Comparison of ENCODE assay signal across 17 mouse cellular contexts in genomic region chr9:70243708-70244107, GRCm38 (mm10). TPM values are rescaled to one million over a fixed set of nuclear protein-coding genes. Genes with fewer than 3 reads are reported as not detected.
DNase-seq lines count a peak whose midpoint lies in the region; ATAC-seq and TF ChIP-seq lines count a peak whose summit lies in the region.
"Had no signal": no experiment of that assay in that cellular context is flagged by ENCODE, and none has a peak within 500 bp of the region (broad histone marks: within the 10 kb centered on the region; RNA-seq: fewer than 3 reads in every experiment).

No protein-coding gene starts in this region.

- H3K9ac ChIP-seq in lung, embryonic 14.5 days = no peak overlapping the region
- H3K9ac ChIP-seq: kidney, embryonic 15.5 days; limb, embryonic 13.5 days had no signal

- peaks cover 27% of the 10 kb centered on the region for H3K4me1 ChIP-seq in lung, embryonic 14.5 days (ENCODE audit: insufficient read depth)
- H3K4me1 ChIP-seq in embryonic fibroblast, embryonic 13.5 days (ENCODE audit: control insufficient read depth, insufficient read depth, low read length) = peaks cover 14% of the 10 kb centered on the region
- peaks cover 33% of the 10 kb centered on the region for H3K4me1 ChIP-seq in small intestine, adult 2 months (ENCODE audit: control insufficient read depth, insufficient read depth, insufficient read length, low read length)

- 69% methylated on average over 2 of the region's 2 CpGs for WGBS in lung, embryonic 14.5 days
- 51% methylated on average over 2 of the region's 2 CpGs for WGBS in small intestine, adult 2 months

- DNase-seq in CD4-positive, CD25-positive, alpha-beta regulatory T cell, adult 2 months (ENCODE audit: low read depth, low spot score) = peak; percentile 22
- DNase-seq in lung, embryonic 14.5 days = no peak
- no peak for DNase-seq in lung, postnatal 4 days
- DNase-seq in ovary, postnatal 14 days (ENCODE audit: low spot score) = no peak
- no peak for DNase-seq in urinary bladder, postnatal 10 days (ENCODE audit: low spot score)
- DNase-seq: cerebellum, adult 8-10 months; heart, postnatal 10 days; right cerebral cortex, postnatal 25 days; thymus, postnatal 25 days had no signal

- no peaks in the 10 kb centered on the region for H3K36me3 ChIP-seq in lung, embryonic 14.5 days (ENCODE audit: insufficient read depth)
- no peaks in the 10 kb centered on the region for H3K36me3 ChIP-seq in small intestine, adult 2 months (ENCODE audit: control insufficient read depth, insufficient read depth, low read length)
- H3K36me3 ChIP-seq: kidney, embryonic 15.5 days; limb, embryonic 13.5 days had no signal

- H3K9me3 ChIP-seq in lung, embryonic 14.5 days (ENCODE audit: low read depth, low read length) = no peaks in the 10 kb centered on the region
- H3K9me3 ChIP-seq: kidney, embryonic 15.5 days; limb, embryonic 13.5 days had no signal

- ATAC-seq in CD4-positive, CD25-positive, alpha-beta regulatory T cell, adult 4 months = no peak
- ATAC-seq in lung, embryonic 14.5 days (ENCODE audit: insufficient read depth) = no peak
- ATAC-seq: forebrain, embryonic 14.5 days; midbrain, embryonic 16.5 days had no signal

- no peak overlapping the region for H3K4me2 ChIP-seq in lung, embryonic 14.5 days
- H3K4me2 ChIP-seq: heart, embryonic 11.5 days; kidney, embryonic 15.5 days; limb, embryonic 13.5 days had no signal

- no peaks in the 10 kb centered on the region for H3K27me3 ChIP-seq in lung, embryonic 14.5 days (ENCODE audit: insufficient read depth, low read length)
- H3K27me3 ChIP-seq in small intestine, adult 2 months (ENCODE audit: control insufficient read depth, insufficient read depth, low read length) = no peaks in the 10 kb centered on the region
- H3K27me3 ChIP-seq: kidney, embryonic 15.5 days; limb, embryonic 13.5 days had no signal

- no peak overlapping the region for H3K4me3 ChIP-seq in lung, embryonic 14.5 days (ENCODE audit: low read depth, low read length)
- no peak overlapping the region for H3K4me3 ChIP-seq in embryonic fibroblast, embryonic 13.5 days (ENCODE audit: insufficient read depth, low read length)
- no peak overlapping the region for H3K4me3 ChIP-seq in small intestine, adult 2 months (ENCODE audit: low read depth, low read length)
- H3K4me3 ChIP-seq: kidney, embryonic 15.5 days; limb, embryonic 13.5 days had no signal

- H3K27ac ChIP-seq in lung, embryonic 14.5 days (ENCODE audit: low read depth) = peak overlapping the region; percentile 19; the same call in 1 of the 2 replicates
- H3K27ac ChIP-seq in embryonic fibroblast, embryonic 13.5 days (ENCODE audit: insufficient read depth, low read length) = peak overlapping the region; percentile 22
- peak overlapping the region; percentile 10 for H3K27ac ChIP-seq in small intestine, adult 2 months (ENCODE audit: insufficient read depth, low read depth, low read length)
- H3K27ac ChIP-seq: kidney, embryonic 15.5 days; limb, embryonic 13.5 days had no signal

- TF ChIP-seq CTCF in lung, embryonic 14.5 days (IDR thresholded peaks at IDR 0.05; ENCODE audit: low read depth) = no peak
- no peak for TF ChIP-seq CTCF in embryonic fibroblast, embryonic 13.5 days (IDR thresholded peaks at IDR 0.05; ENCODE audit: borderline replicate concordance, insufficient read depth, low read length)
- TF ChIP-seq CTCF in small intestine, adult 2 months (IDR thresholded peaks at IDR 0.05; ENCODE audit: extremely low read depth, insufficient read length, insufficient replicate concordance, low read depth, low read length) = no peak

- TF ChIP-seq POLR2A in embryonic fibroblast, embryonic 13.5 days (IDR thresholded peaks at IDR 0.05; ENCODE audit: low read depth, low read length) = no peak
- TF ChIP-seq POLR2A in small intestine, adult 2 months (IDR thresholded peaks at IDR 0.05; ENCODE audit: low read depth, low read length) = no peak

RNA-seq across cellular contexts. Expression of gene Myo1e, which starts 36.6 kb away (rescaled TPM):
- 10 to 100 TPM; 32.1 to 54.1 TPM for polyA plus RNA-seq in CD4-positive, CD25-positive, alpha-beta regulatory T cell, adult 4 months (2017; shearing (Covaris generic))
- polyA plus RNA-seq in lung, embryonic 14.5 days (2014; fragmentation: Nextera tagmentation; extraction: Ambion mirVana) = 27.6 and 31.4 TPM in 2 replicates
- 43.6 TPM in 2 replicates for polyA plus RNA-seq in embryonic fibroblast, embryonic 13.5 days (2011; ENCODE audit: insufficient read length, low read depth, missing spikeins)
- 7.1 and 19.5 TPM in 2 replicates for polyA plus RNA-seq in small intestine, adult 2 months (2012; rRNA removed)
